Mouse (Mus musculus) midbrain, embryonic 11.5 days (tissue): ENCODE measurements at regions not wholly inside any gene's neighbourhood (a gene's known extent, or its start where the extent isn't known, plus 50 kb on each side); places are given as distances from the start of the nearest gene placed in this dataset.

ENCODE experiments used
- ATAC-seq: fragments of 200-750 bp; cut with Nextera tagmentation; 2 replicates; pipeline ENCODE4 v1.8.0; 2017; ENCODE audit warnings: moderate TSS enrichment, moderate library complexity; ENCODE audit not compliant: low FRiP score
- DNase-seq: peaks from one replicate; pipeline ENCODE4 v3.0.0; 2015; ENCODE audit warnings: low spot score; ENCODE audit errors: missing footprints
- H3K27ac ChIP-seq: fragments of 300-500 bp; sonication (generic); 2 replicates; pipeline ENCODE4 v1.5.1; 2014; ENCODE audit warnings: low read depth, low read length
- H3K27me3 ChIP-seq: fragments of 300-500 bp; sonication (generic); 2 replicates; pipeline ENCODE4 v1.6.1; 2014; ENCODE audit warnings: mild to moderate bottlenecking, low read length, moderate library complexity, mixed read lengths; ENCODE audit not compliant: control insufficient read depth, insufficient read depth
- H3K36me3 ChIP-seq: fragments of 300-500 bp; sonication (generic); 2 replicates; pipeline ENCODE4 v1.6.1; 2014; ENCODE audit warnings: mild to moderate bottlenecking, low read length, moderate library complexity, mixed read lengths; ENCODE audit not compliant: control insufficient read depth, insufficient read depth
- H3K4me1 ChIP-seq: fragments of 300-500 bp; sonication (generic); 2 replicates; pipeline ENCODE4 v1.6.1; 2014; ENCODE audit warnings: low read length; ENCODE audit not compliant: control insufficient read depth, insufficient read depth
- H3K4me2 ChIP-seq: fragments of 300-500 bp; sonication (generic); 2 replicates; pipeline ENCODE4 v1.6.1; 2014; ENCODE audit warnings: mild to moderate bottlenecking, moderate library complexity
- H3K4me3 ChIP-seq: fragments of 300-500 bp; sonication (generic); 2 replicates; pipeline ENCODE4 v1.5.1; 2014; ENCODE audit warnings: low read depth, low read length
- H3K9ac ChIP-seq: fragments of 300-500 bp; sonication (generic); 2 replicates; pipeline ENCODE4 v1.6.1; 2014; ENCODE audit warnings: low read length
- H3K9me3 ChIP-seq: fragments of 300-500 bp; sonication (generic); 2 replicates; pipeline ENCODE4 v1.6.1; 2016; ENCODE audit warnings: low read length; ENCODE audit not compliant: control insufficient read depth
- WGBS: fragments of 180-500 bp; shearing (Covaris S2); extraction: QIAGEN DNeasy Blood & Tissue Kit; methylation state at CpG from one replicate; pipeline ENCODE4 v1.1.7; 2014; 5-methylcytosine and 5-hydroxymethylcytosine counted together

GRCm38 (mm10) chr8:92609908-92610307, 64.2 kb upstream of the Irx6 start:
- Histone ChIP-seq H3K36me3 (no peaks in the 10 kb centered on the region), H3K27me3 (no peaks in the 10 kb centered on the region), H3K9ac (no peak overlapping the region), H3K27ac (no peak overlapping the region), H3K9me3 (no peaks in the 10 kb centered on the region), H3K4me2 (no peak overlapping the region), H3K4me3 (no peak overlapping the region), H3K4me1 (no peaks in the 10 kb centered on the region)
- WGBS = 83% methylated on average over 2 of the region's 2 CpGs
- no peak for DNase-seq
- no peak for ATAC-seq

- H3K36me3 ChIP-seq = no peaks in the 10 kb centered on the region
- no peak overlapping the region for H3K4me2 ChIP-seq
Observed at GRCm38 (mm10) chr8:92610487-92611059, 63.5 kb upstream of the Irx6 start.

GRCm38 (mm10) chr8:92613486-92613885, 60.6 kb upstream of the Irx6 start:
- no peak overlapping the region for H3K4me2 ChIP-seq
- no peaks in the 10 kb centered on the region for H3K4me1 ChIP-seq
- no peak overlapping the region for H3K4me3 ChIP-seq
- H3K9ac ChIP-seq = no peak overlapping the region
- ATAC-seq = no peak
- H3K27me3 ChIP-seq = no peaks in the 10 kb centered on the region
- peak; percentile 89 for DNase-seq
- no peaks in the 10 kb centered on the region for H3K9me3 ChIP-seq
- H3K36me3 ChIP-seq = no peaks in the 10 kb centered on the region
- WGBS = 56% methylated on average over 4 of the region's 4 CpGs
- no peak overlapping the region for H3K27ac ChIP-seq

More at GRCm38 (mm10) chr8:92610487-92611059, 63.5 kb upstream of the Irx6 start:
- 42% methylated on average over 6 of the region's 6 CpGs for WGBS
- Histone ChIP-seq H3K4me1 (no peaks in the 10 kb centered on the region), H3K9ac (no peak overlapping the region), H3K9me3 (no peaks in the 10 kb centered on the region), H3K4me3 (no peak overlapping the region), H3K27me3 (no peaks in the 10 kb centered on the region), H3K27ac (no peak overlapping the region)
- ATAC-seq (no peak), DNase-seq (no peak)

- Histone ChIP-seq H3K4me3 (no peak overlapping the region), H3K36me3 (no peaks in the 10 kb centered on the region), H3K4me2 (no peak overlapping the region), H3K27me3 (no peaks in the 10 kb centered on the region), H3K9ac (no peak overlapping the region), H3K27ac (no peak overlapping the region), H3K9me3 (no peaks in the 10 kb centered on the region), H3K4me1 (no peaks in the 10 kb centered on the region)
- no peak for DNase-seq
- no peak for ATAC-seq
- 68% methylated on average over 10 of the region's 10 CpGs for WGBS
Observed at GRCm38 (mm10) chr8:92616341-92617115, 57.6 kb upstream of the Irx6 start.

GRCm38 (mm10) chr8:92618281-92618680, 55.8 kb upstream of the Irx6 start:
- Histone ChIP-seq H3K36me3 (no peaks in the 10 kb centered on the region), H3K9me3 (no peaks in the 10 kb centered on the region), H3K27ac (no peak overlapping the region), H3K4me2 (no peak overlapping the region), H3K9ac (no peak overlapping the region), H3K4me1 (no peaks in the 10 kb centered on the region), H3K27me3 (no peaks in the 10 kb centered on the region), H3K4me3 (no peak overlapping the region)
- ATAC-seq (no peak), DNase-seq (no peak)
- 90% methylated on average over 14 of the region's 14 CpGs for WGBS
